Mouse (Mus musculus): ENCODE measurements around the gene Plxna2. TPM values are rescaled to one million over a fixed set of nuclear protein-coding genes. Genes with fewer than 3 reads are reported as not detected.
A peak's percentile ranks its signal among the peaks of the same experiment; 100 is the strongest.

The Plxna2 gene
- polyA plus RNA-seq, 1 experiment from 2014 or later = 8.1 TPM

DNA sequence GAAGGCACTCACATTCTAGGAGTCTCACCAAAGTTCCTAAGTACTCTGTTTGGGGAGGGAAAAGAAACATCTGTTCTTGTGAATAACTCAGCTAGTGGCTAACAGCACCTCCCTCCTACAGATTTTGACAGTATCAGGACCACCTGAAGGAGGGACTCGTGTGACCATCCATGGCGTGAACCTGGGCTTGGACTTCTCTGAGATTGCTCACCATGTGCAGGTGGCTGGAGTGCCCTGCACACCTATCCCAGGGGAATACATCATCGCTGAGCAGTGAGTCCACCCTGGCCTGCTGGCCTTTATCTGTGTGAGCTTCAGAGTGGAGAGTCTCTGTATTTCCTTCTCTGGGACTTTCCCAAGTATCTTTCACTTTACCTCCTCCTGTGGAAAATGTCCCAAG lies 162.4 kb downstream of the Plxna2 start:
- no peak for ATAC-seq (ENCODE audit: insufficient number of reproducible peaks, low FRiP score, low TSS enrichment, low read depth)
- no peaks in the 10 kb centered on the region for H3K27me3 ChIP-seq
- no peak overlapping the region for H3K4me2 ChIP-seq

DNA sequence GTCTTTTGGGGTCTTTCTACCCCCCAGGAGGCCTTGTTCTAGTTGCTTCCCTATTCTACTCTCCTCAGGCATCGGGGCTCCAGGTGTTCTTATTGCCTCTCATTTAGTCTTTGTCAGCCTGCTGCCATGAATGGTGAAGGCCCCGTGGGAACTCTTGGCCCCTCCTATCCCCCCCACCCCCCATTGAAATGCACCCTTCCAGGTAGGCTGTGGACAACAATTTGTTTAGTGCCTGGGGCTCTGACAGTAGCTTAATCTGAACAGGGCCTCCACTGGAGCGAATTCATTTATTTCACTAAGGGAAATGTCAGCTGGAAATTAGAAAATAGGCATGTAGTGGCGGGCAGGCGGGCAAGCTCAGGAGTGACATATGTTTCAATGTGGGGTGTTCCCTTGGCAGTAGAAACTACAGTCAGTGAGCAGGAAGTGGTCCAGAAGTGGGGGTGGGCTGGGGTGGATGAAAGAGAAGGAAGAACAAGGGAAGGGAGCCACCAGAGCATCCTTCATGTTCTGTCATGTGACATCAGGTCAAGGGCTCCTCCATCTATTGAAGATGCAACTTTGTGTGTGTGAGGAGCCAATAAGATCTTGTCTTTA lies 162.9 kb downstream of the Plxna2 start:
- no peak overlapping the region for H3K9ac ChIP-seq
- 65% methylated on average over 5 of the region's 5 CpGs for WGBS
- no peaks in the 10 kb centered on the region for H3K27me3 ChIP-seq
- no peak overlapping the region for H3K4me3 ChIP-seq
- H3K4me2 ChIP-seq = no peak overlapping the region
- no peaks in the 10 kb centered on the region for H3K36me3 ChIP-seq
- no peaks in the 10 kb centered on the region for H3K4me1 ChIP-seq
- no peak overlapping the region for H3K27ac ChIP-seq
- no peaks in the 10 kb centered on the region for H3K9me3 ChIP-seq
- no peak for ATAC-seq (ENCODE audit: insufficient number of reproducible peaks, low FRiP score, low TSS enrichment, low read depth)

More for the DNA sequence above, 162.4 kb downstream of the Plxna2 start:
- Histone ChIP-seq H3K4me1 (no peaks in the 10 kb centered on the region), H3K4me3 (no peak overlapping the region), H3K36me3 (no peaks in the 10 kb centered on the region), H3K9me3 (no peaks in the 10 kb centered on the region), H3K9ac (no peak overlapping the region), H3K27ac (no peak overlapping the region)
- WGBS = 87% methylated on average over 3 of the region's 3 CpGs

DNA sequence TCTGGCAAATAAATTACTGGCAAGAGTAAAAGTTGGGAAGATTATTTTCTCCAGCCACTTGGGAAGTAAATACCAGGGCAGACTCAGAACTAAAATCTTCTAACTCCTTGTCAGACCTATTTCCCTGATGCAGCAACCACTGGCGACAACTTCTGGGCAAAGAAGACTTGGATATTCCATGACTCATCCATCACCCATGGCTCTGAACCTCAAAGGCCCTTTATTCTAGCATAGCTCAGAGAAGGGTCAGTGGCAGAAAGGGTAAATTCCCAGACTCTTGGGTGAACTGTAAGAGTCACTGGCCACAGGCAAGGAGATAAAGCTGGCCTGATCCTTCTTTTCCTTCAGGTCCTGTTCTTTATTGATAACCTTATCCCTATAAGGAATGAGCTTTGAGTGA lies 163.5 kb downstream of the Plxna2 start:
- H3K27ac ChIP-seq = no peak overlapping the region
- H3K36me3 ChIP-seq = peaks cover 1% of the 10 kb centered on the region
- H3K9ac ChIP-seq = no peak overlapping the region
- no peak for ATAC-seq (ENCODE audit: insufficient number of reproducible peaks, low FRiP score, low TSS enrichment, low read depth)
- no peak overlapping the region for H3K4me3 ChIP-seq
- no peak overlapping the region for H3K4me2 ChIP-seq
- no peaks in the 10 kb centered on the region for H3K4me1 ChIP-seq
- no peaks in the 10 kb centered on the region for H3K27me3 ChIP-seq
- no peaks in the 10 kb centered on the region for H3K9me3 ChIP-seq
- 82% methylated on average over 1 of the region's 1 CpGs for WGBS

DNA sequence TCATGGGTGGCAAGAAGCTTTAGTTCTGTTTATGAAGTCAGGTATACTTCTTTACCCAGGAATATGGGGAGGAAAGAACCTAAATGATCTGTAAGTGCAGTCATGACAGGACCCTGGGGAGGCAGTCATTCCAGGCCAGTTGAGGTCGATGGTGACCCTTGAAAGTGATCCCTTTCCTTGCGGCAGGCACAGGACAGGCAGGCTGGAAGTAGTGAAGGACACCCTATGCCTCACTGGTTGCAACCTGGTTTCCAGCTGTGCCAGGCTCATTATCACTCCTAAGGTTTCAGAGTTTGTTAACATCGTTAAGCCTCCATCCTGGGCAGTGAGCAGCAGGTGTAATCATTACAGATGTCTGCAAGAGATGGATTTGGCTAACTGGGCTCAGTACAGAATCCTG lies 164.3 kb downstream of the Plxna2 start:
- H3K4me1 ChIP-seq = no peaks in the 10 kb centered on the region
- H3K4me3 ChIP-seq = no peak overlapping the region
- WGBS = 45% methylated on average over 3 of the region's 3 CpGs
- H3K4me2 ChIP-seq = no peak overlapping the region
- ATAC-seq (ENCODE audit: insufficient number of reproducible peaks, low FRiP score, low TSS enrichment, low read depth) = no peak
- H3K27me3 ChIP-seq = no peaks in the 10 kb centered on the region
- H3K9ac ChIP-seq = no peak overlapping the region
- H3K9me3 ChIP-seq = no peaks in the 10 kb centered on the region
- no peak overlapping the region for H3K27ac ChIP-seq
- H3K36me3 ChIP-seq = peaks cover 3% of the 10 kb centered on the region

DNA sequence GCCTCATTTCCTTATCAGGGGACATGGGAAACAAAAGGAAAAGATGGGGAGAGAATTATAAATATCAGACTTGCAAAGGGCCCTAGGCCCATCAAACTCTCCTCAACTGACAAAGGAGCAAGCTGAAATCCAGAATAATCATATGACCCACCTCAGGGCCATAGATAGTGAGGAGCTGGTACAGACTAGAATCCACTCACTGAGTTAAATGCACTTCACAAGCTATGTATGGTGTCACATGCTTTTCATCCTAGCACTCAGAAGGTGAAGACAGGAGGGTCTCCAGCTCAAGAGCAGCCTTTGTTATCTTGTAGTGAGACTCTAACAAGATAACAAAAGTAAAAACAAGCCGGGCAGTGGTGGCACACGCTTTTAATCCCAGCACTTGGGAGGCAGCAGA lies 169.6 kb downstream of the Plxna2 start:
- H3K9ac ChIP-seq = no peak overlapping the region
- H3K4me2 ChIP-seq = no peak overlapping the region
- H3K27ac ChIP-seq = no peak overlapping the region
- no peak overlapping the region for H3K4me3 ChIP-seq
- H3K9me3 ChIP-seq = no peaks in the 10 kb centered on the region
- peaks cover 14% of the 10 kb centered on the region for H3K36me3 ChIP-seq
- H3K27me3 ChIP-seq = no peaks in the 10 kb centered on the region
- WGBS = 94% methylated on average over 2 of the region's 2 CpGs
- ATAC-seq (ENCODE audit: insufficient number of reproducible peaks, low FRiP score, low TSS enrichment, low read depth) = no peak
- H3K4me1 ChIP-seq = no peaks in the 10 kb centered on the region

DNA sequence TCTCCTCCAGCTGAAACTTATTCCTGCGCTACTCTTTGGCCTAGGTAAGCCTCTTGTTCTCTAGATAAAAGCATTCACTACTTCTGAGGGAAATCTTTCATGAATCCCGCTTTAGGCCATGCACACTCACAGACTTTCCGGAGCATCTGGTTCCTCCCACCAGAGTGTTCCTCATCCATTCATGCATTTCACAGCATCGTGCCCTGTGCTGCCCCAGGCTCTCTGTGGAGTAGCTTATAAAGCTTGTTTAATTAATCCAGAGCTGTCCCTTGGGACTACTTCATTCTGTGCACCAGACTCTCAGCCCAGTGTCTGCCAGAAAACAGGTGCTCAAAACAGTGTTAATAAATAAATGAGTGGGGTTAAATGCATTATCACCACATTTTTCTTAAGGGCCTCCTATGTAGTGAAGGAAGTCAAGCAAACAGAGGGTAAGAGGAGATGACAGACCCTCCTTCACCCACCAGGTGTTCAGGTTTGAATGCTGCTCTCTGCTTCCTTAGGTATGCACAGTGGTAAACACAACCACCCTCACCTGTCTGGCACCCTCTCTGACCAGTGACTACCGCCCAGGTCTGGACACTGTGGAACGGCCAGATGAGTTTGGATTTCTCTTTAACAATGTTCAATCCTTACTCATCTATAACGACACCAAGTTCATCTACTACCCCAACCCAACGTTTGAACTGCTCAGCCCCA lies 175.4 kb downstream of the Plxna2 start:
- 67% methylated on average over 8 of the region's 8 CpGs for WGBS
- H3K36me3 ChIP-seq = peaks cover 35% of the 10 kb centered on the region
- no peak overlapping the region for H3K4me2 ChIP-seq
- H3K9me3 ChIP-seq = no peaks in the 10 kb centered on the region
- H3K9ac ChIP-seq = no peak overlapping the region
- no peak overlapping the region for H3K27ac ChIP-seq
- H3K4me1 ChIP-seq = no peaks in the 10 kb centered on the region
- H3K27me3 ChIP-seq = no peaks in the 10 kb centered on the region
- ATAC-seq (ENCODE audit: insufficient number of reproducible peaks, low FRiP score, low TSS enrichment, low read depth) = no peak
- no peak overlapping the region for H3K4me3 ChIP-seq

DNA sequence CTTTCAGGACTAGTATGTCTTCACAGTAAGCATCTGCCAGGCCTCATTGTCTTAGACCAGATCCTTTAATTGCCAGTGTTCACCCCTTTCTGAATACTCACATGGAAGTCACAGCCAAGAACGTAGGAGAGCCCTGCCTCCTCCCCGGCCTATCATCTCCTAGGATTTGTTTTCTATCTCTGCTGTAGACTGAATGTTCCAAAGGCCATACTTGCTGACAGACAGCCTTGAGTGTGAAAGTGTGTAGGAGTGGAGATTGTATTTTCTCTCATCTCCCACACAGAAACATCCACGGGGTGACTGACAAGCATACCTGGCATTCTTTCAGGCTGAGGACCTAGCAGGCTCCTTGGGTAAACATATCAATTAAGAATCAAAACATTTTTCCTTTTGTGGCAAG lies 177.3 kb downstream of the Plxna2 start:
- 83% methylated on average over 3 of the region's 3 CpGs for WGBS
- no peak for ATAC-seq (ENCODE audit: insufficient number of reproducible peaks, low FRiP score, low TSS enrichment, low read depth)
- no peak overlapping the region for H3K4me3 ChIP-seq
- no peaks in the 10 kb centered on the region for H3K4me1 ChIP-seq
- no peaks in the 10 kb centered on the region for H3K9me3 ChIP-seq
- H3K27ac ChIP-seq = no peak overlapping the region
- H3K27me3 ChIP-seq = no peaks in the 10 kb centered on the region
- peaks cover 24% of the 10 kb centered on the region for H3K36me3 ChIP-seq
- H3K4me2 ChIP-seq = no peak overlapping the region
- no peak overlapping the region for H3K9ac ChIP-seq

DNA sequence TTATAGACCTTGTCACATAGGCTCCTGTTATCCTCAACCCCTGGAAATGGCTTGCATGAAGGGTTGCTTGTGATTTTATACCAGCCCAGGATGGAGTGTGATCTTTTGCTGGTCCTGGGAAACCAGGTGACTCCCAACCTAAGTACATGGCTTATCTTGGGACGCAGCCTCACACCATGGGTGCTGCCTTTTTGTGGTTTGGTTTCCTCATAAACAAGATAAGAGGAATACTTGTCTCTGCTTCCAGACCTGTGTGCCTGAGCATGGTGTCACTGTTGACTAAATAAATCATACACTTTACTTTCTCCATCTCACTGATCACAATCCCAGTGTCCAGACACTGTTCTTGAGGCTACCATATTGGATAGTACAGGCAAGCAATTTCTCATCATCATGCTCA lies 179.8 kb downstream of the Plxna2 start:
- Histone ChIP-seq H3K27ac (no peak overlapping the region), H3K4me2 (no peak overlapping the region), H3K4me3 (no peak overlapping the region), H3K9ac (no peak overlapping the region), H3K27me3 (no peaks in the 10 kb centered on the region), H3K36me3 (peaks cover 24% of the 10 kb centered on the region), H3K9me3 (no peaks in the 10 kb centered on the region), H3K4me1 (no peaks in the 10 kb centered on the region)
- WGBS = 91% methylated on average over 1 of the region's 1 CpGs
- ATAC-seq (ENCODE audit: insufficient number of reproducible peaks, low FRiP score, low TSS enrichment, low read depth) = no peak

DNA sequence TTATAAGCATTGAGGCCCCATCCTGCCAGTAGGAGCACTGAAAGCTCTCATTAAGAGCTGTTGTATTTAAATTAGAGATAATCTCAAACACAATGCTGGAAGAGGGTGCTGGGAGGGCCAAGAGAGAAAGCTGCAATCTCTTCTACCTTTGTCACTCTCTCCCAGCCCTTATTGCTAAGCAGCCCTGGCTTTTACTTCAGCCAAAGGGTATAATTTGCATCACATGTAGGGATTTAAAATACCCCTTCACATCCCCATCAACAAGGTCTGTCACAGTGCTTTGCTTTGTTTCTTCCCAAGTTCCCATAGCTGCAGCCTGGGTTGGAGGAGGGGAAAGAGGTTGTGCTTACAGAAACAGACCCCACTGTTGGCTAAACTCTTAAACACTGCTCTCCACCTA lies 180.5 kb downstream of the Plxna2 start:
- ATAC-seq (ENCODE audit: insufficient number of reproducible peaks, low FRiP score, low TSS enrichment, low read depth) = no peak
- H3K27me3 ChIP-seq = no peaks in the 10 kb centered on the region
- no peak overlapping the region for H3K9ac ChIP-seq
- H3K4me2 ChIP-seq = no peak overlapping the region
- peaks cover 20% of the 10 kb centered on the region for H3K36me3 ChIP-seq
- H3K4me3 ChIP-seq = no peak overlapping the region
- H3K9me3 ChIP-seq = no peaks in the 10 kb centered on the region
- H3K4me1 ChIP-seq = no peaks in the 10 kb centered on the region
- no peak overlapping the region for H3K27ac ChIP-seq

DNA sequence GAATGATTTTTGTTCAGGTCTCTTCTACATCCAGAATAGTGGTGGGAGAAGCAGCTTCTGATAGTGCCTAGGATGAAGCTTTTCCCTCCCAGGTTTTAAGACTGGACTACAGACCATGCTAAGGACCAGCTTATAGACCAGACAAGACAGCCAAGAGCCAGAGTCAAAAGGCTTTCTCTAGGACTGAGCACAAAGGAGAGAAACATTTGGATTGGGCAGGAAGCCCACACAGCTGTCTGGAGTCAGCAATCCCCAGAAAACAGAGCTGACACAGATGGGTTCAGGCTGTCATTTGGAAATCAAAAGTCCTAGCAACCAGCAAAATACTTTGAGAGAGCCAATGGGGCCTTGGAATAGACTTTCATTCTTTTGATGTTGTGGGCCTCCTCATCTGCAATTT lies 190.2 kb downstream of the Plxna2 start:
- H3K27ac ChIP-seq = no peak overlapping the region
- H3K9me3 ChIP-seq = no peaks in the 10 kb centered on the region
- no peaks in the 10 kb centered on the region for H3K27me3 ChIP-seq
- no peak overlapping the region for H3K4me3 ChIP-seq
- peaks cover 16% of the 10 kb centered on the region for H3K36me3 ChIP-seq
- 0 out of 2 replicates have a peak, but pooled peaks have one; percentile 48 for ATAC-seq (ENCODE audit: insufficient number of reproducible peaks, low FRiP score, low TSS enrichment, low read depth)
- H3K4me1 ChIP-seq = no peaks in the 10 kb centered on the region
- H3K9ac ChIP-seq = no peak overlapping the region
- no peak overlapping the region for H3K4me2 ChIP-seq

DNA sequence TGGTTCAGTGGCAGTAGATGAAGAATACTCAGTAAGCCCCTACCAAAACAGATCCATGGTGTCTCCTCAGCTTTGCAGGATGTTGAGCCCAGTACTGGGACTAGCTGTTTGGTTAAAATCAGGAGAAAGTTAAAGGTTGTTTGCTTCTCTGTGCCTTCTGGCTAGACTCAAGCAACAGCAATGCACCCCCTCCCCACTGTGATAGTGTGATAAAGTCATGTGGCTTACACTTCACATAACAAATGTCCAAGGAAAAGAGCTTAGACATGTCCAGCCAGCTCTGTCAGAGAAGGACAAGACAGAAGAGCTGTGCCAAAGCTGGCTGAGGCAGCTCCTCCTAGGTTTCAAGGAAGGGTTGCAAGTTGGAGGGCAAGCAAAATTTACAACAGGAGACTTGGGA lies 190.7 kb downstream of the Plxna2 start:
- no peaks in the 10 kb centered on the region for H3K27me3 ChIP-seq
- peaks cover 19% of the 10 kb centered on the region for H3K36me3 ChIP-seq
- H3K4me1 ChIP-seq = no peaks in the 10 kb centered on the region
- no peak overlapping the region for H3K9ac ChIP-seq
- no peak for ATAC-seq (ENCODE audit: insufficient number of reproducible peaks, low FRiP score, low TSS enrichment, low read depth)
- no peaks in the 10 kb centered on the region for H3K9me3 ChIP-seq
- no peak overlapping the region for H3K4me2 ChIP-seq
- no peak overlapping the region for H3K4me3 ChIP-seq
- no peak overlapping the region for H3K27ac ChIP-seq

DNA sequence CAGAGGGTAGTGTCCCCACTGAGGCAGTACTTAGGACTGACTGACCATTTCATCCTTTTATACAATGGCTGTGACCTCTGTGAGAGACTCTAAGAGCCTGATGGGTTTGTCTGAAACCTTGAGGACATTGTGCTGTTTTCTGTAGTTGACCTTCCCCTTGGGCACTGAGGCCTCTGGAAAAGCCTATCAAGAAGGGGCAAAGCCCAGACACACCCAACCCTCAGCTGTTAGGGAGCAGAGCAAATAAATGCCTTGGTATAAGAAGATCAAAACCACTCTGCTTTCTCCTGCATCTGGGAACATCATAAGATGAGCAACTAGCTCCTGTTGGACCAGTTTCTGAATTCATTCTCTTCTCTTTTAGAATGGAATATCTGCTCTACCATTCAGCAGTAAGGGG lies 191.6 kb downstream of the Plxna2 start:
- no peak overlapping the region for H3K4me2 ChIP-seq
- no peak for ATAC-seq (ENCODE audit: insufficient number of reproducible peaks, low FRiP score, low TSS enrichment, low read depth)
- no peaks in the 10 kb centered on the region for H3K27me3 ChIP-seq
- peaks cover 19% of the 10 kb centered on the region for H3K36me3 ChIP-seq
- no peak overlapping the region for H3K27ac ChIP-seq
- no peaks in the 10 kb centered on the region for H3K9me3 ChIP-seq
- no peak overlapping the region for H3K4me3 ChIP-seq
- no peak overlapping the region for H3K9ac ChIP-seq
- no peaks in the 10 kb centered on the region for H3K4me1 ChIP-seq

DNA sequence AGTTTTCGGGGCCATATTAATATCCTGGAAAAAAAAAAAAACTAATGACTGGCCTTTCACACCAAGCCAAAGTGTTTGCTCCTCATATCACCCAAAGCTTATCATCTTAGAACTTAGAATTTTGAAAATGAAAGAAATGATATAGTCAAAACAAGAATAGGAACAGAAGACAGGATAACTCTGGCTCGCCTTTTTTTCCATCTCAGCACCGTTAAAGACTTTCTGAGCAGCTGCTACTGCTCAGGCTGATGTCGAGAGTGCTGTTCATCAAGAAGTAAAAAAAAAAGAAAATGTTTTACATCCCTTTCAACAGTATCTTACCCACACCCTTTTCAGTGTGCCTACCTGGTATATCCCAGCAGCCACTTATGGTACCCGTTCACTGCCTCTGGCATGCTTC lies 196.2 kb downstream of the Plxna2 start:
- ATAC-seq (ENCODE audit: insufficient number of reproducible peaks, low FRiP score, low TSS enrichment, low read depth) = no peak
- Histone ChIP-seq H3K27ac (no peak overlapping the region), H3K9ac (no peak overlapping the region), H3K4me2 (no peak overlapping the region), H3K9me3 (no peaks in the 10 kb centered on the region), H3K4me3 (no peak overlapping the region), H3K36me3 (peaks cover 11% of the 10 kb centered on the region; the same call in 1 of the 2 replicates), H3K27me3 (no peaks in the 10 kb centered on the region), H3K4me1 (no peaks in the 10 kb centered on the region)
- 84% methylated on average over 5 of the region's 5 CpGs for WGBS
